Mouse (Mus musculus): Measurements from ENCODE around the gene Plekhd1. TPM values are rescaled to one million over a fixed set of nuclear protein-coding genes. Genes with fewer than 3 reads are reported as not detected.
A peak's percentile ranks its signal among the peaks of the same experiment; 100 is the strongest.

The Plekhd1 gene
- polyA plus RNA-seq, 1 experiment from 2014 or later: 0.59 TPM

DNA sequence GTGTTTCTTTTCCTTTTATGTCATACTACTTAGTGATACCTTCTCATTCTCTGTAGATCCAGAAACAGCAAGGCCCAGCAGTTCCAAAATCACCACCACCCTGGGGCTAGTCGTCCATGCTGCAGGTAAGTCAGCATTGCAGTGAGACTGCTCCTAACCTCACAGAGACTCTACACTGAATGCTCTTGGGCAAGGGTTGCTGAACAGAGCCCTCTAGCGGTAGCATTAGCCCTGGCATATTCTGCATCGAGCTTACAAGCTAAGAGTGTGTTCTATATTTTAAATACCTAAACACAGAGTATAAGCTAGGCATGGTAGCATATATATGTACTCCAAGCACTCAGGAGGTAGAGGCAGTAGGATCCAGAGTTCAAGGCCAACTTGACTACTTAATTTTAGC, 19.2 kb upstream of the Plekhd1 start:
- peak; percentile 53 for DNase-seq (ENCODE audit: low spot score)
- H3K4me3 ChIP-seq: no peak overlapping the region
- H3K27me3 ChIP-seq (replicated peaks; ENCODE audit: low read depth, poor library complexity, severe bottlenecking): no peaks in the 10 kb centered on the region
- WGBS: 20% methylated on average over 3 of the region's 3 CpGs
- H3K36me3 ChIP-seq (replicated peaks): peaks cover 68% of the 10 kb centered on the region
- H3K4me1 ChIP-seq: no peaks in the 10 kb centered on the region
- H3K27ac ChIP-seq (replicated peaks): no peak overlapping the region
- H3K9me3 ChIP-seq: no peaks in the 10 kb centered on the region

DNA sequence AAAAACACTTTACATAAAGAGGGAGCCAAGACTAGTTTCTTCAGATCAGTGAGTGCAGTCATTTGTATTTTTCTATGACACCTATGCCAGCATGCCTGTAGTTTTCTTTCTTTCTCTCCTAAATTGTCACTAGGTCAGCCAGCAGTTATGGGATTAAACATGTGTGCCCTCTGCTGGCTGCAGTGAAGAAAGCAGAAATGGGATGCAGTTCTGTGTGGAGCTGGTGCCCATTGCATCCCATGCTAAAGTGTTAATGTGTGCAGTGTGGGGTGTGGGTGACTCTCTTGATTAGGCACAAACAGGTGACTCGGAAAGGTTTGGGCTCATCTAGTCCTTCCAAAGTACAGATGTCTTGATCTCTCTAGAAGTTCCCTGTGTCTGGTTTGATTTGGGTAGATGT, 11.1 kb upstream of the Plekhd1 start:
- WGBS: 76% methylated on average over 1 of the region's 1 CpGs
- Histone ChIP-seq H3K27ac (replicated peaks) (no peak overlapping the region), H3K4me1 (no peaks in the 10 kb centered on the region), H3K36me3 (replicated peaks) (peaks cover 28% of the 10 kb centered on the region), H3K27me3 (replicated peaks; ENCODE audit: low read depth, poor library complexity, severe bottlenecking) (no peaks in the 10 kb centered on the region), H3K9me3 (no peaks in the 10 kb centered on the region), H3K4me3 (no peak overlapping the region)
- DNase-seq (ENCODE audit: low spot score): peak; percentile 26

DNA sequence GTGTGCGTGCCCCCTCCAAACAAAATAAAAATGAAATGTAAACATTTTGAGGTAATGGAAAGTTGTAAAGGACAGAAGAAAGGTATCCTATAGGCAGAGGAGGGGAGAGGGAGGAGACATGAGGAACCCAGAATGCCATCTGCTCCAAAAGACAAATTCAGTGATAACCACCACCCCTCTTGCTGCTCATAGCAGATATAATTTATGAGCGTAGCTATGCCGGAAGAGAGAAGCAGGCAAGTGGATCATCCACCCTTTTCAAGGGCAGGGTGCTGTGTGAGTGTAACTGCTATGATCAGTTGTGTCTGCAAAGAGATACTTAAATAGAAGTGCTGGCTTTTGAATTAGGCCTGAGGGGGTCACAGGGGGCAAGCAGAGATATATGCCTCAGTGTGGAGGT, 8.8 kb upstream of the Plekhd1 start:
- no peaks in the 10 kb centered on the region for H3K9me3 ChIP-seq
- H3K4me1 ChIP-seq: no peaks in the 10 kb centered on the region
- 93% methylated on average over 3 of the region's 3 CpGs for WGBS
- no peak for DNase-seq (ENCODE audit: low spot score)
- no peaks in the 10 kb centered on the region for H3K27me3 ChIP-seq (replicated peaks; ENCODE audit: low read depth, poor library complexity, severe bottlenecking)
- H3K4me3 ChIP-seq: no peak overlapping the region
- H3K27ac ChIP-seq (replicated peaks): no peak overlapping the region
- peaks cover 9% of the 10 kb centered on the region for H3K36me3 ChIP-seq (replicated peaks)

DNA sequence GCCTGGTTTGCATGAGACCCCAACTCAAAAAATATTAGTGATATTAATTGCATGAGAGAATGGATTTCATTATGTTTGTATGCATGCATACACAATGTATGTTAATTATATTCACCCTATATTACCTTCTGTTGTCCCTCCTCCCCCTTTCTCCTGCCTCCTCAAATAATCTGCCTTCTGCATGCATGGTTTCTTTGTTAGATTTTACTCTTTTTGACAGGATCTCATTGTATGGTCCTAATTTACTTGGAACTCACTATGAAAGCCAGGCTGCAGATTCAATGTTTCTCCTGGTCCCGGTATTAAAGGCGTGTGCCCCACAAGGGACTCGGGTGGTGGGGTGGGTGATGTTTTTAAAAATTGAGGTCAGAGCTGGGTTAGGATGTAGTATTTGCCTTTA, 8.1 kb upstream of the Plekhd1 start:
- Histone ChIP-seq H3K9me3 (no peaks in the 10 kb centered on the region), H3K4me1 (peaks cover under 1% of the 10 kb centered on the region), H3K27ac (replicated peaks) (no peak overlapping the region), H3K27me3 (replicated peaks; ENCODE audit: low read depth, poor library complexity, severe bottlenecking) (no peaks in the 10 kb centered on the region), H3K4me3 (no peak overlapping the region), H3K36me3 (replicated peaks) (peaks cover 6% of the 10 kb centered on the region)
- no peak for DNase-seq (ENCODE audit: low spot score)
- WGBS: 84% methylated on average over 3 of the region's 3 CpGs

DNA sequence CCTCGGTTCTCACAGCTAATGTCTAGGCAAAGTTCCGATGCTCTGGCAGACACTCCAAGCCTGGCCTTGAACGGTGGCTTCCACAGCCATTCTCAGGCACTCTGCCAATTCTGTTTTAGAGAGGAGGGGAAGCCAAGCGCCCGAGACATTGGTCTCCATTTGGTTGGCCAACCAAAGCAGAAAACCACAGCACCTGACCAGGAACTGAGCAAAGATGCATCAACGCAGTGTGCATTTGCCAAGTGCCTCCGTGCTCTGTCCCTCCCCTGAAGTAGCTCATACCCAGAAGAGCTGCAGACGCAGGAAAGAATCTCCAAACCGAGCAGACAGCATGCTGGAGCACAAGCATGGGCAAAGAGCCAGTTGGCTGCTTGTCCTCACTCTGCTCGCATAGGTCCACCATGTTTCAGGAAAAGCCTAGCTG, 4.6 kb upstream of the Plekhd1 start:
- Histone ChIP-seq H3K27ac (replicated peaks) (no peak overlapping the region), H3K4me3 (no peak overlapping the region), H3K9me3 (no peaks in the 10 kb centered on the region), H3K4me1 (peaks cover 34% of the 10 kb centered on the region), H3K36me3 (replicated peaks) (no peaks in the 10 kb centered on the region), H3K27me3 (replicated peaks; ENCODE audit: low read depth, poor library complexity, severe bottlenecking) (peaks cover 31% of the 10 kb centered on the region)
- no peak for DNase-seq (ENCODE audit: low spot score)
- 87% methylated on average over 10 of the region's 10 CpGs for WGBS

DNA sequence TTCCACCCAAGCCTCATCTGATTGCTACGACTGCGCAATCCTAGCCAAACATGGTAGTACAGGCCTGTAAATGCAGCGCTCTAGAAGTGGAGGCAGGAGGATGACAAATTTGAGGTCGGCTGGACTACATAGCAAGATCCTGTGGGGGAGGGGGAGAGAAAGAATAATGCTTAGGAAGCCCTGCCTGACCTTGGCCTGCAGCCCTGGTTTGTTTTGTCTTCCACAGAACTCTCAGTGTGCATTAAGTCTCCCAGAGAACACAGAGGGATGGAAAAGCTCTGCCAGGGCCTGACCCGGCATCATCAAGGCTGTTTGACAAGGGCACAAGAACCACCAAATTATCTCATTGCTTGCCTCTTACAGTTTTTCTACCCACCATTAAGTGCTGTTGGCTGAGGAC, 2.7 kb upstream of the Plekhd1 start:
- peaks cover 50% of the 10 kb centered on the region for H3K27me3 ChIP-seq (replicated peaks; ENCODE audit: low read depth, poor library complexity, severe bottlenecking)
- no peaks in the 10 kb centered on the region for H3K36me3 ChIP-seq (replicated peaks)
- H3K4me3 ChIP-seq: no peak overlapping the region
- no peak overlapping the region; the same call in 1 of the 2 replicates for H3K27ac ChIP-seq (replicated peaks)
- H3K9me3 ChIP-seq: no peaks in the 10 kb centered on the region
- WGBS: 50% methylated on average over 5 of the region's 5 CpGs
- peaks cover 53% of the 10 kb centered on the region for H3K4me1 ChIP-seq
- peak; percentile 20 for DNase-seq (ENCODE audit: low spot score)

DNA sequence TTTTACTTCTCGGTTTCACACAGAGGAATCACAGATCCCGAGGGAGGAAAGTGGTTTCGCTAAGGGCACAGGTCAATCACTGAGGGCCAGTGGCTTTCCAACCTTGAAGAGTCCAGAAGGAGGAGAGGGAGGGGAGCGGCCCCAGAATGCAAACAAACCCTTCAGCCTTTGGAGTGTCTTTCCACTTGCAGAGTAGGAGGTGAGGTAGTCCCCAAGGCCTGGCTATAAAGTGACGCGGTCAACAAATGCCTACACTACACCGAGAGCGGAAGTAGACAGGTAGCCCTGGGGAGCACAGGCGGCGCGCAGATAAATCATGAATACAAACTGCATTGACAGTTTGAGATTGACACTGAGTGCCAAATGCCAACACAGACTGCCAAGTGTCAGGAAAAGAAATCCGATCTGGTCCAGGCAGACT, 710 bp upstream of the Plekhd1 start:
- peaks cover 57% of the 10 kb centered on the region for H3K4me1 ChIP-seq
- 5% methylated on average over 12 of the region's 12 CpGs for WGBS
- no peaks in the 10 kb centered on the region for H3K36me3 ChIP-seq (replicated peaks)
- DNase-seq (ENCODE audit: low spot score): peak; percentile 23
- H3K4me3 ChIP-seq: peak overlapping the region; percentile 57
- peaks cover 64% of the 10 kb centered on the region for H3K27me3 ChIP-seq (replicated peaks; ENCODE audit: low read depth, poor library complexity, severe bottlenecking)
- H3K9me3 ChIP-seq: no peaks in the 10 kb centered on the region
- no peak overlapping the region for H3K27ac ChIP-seq (replicated peaks)

DNA sequence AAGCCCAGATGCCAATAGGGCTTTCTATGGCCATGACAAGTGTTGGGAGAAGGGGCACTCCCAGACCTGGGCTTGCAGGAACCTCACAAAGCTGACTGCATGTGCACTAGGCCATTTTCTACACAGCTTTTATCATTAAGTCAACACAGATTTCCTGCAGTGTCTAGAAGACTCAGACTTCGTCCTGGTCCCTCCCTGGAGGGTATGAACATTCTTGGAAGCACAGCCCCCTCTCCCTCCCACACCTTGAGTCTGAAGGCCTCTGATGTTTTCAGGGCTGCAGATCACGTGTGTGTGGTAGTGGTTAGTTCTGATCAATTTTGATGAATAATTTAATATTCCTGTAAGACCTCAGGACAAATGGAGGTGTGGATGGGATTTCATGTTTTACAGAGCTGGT, 1.3 kb downstream of the Plekhd1 start:
- WGBS: 37% methylated on average over 2 of the region's 2 CpGs
- Histone ChIP-seq H3K27me3 (replicated peaks; ENCODE audit: low read depth, poor library complexity, severe bottlenecking) (peaks cover 70% of the 10 kb centered on the region), H3K9me3 (no peaks in the 10 kb centered on the region), H3K27ac (replicated peaks) (no peak overlapping the region), H3K4me1 (peaks cover 57% of the 10 kb centered on the region), H3K4me3 (no peak overlapping the region), H3K36me3 (replicated peaks) (no peaks in the 10 kb centered on the region)
- no peak for DNase-seq (ENCODE audit: low spot score)

DNA sequence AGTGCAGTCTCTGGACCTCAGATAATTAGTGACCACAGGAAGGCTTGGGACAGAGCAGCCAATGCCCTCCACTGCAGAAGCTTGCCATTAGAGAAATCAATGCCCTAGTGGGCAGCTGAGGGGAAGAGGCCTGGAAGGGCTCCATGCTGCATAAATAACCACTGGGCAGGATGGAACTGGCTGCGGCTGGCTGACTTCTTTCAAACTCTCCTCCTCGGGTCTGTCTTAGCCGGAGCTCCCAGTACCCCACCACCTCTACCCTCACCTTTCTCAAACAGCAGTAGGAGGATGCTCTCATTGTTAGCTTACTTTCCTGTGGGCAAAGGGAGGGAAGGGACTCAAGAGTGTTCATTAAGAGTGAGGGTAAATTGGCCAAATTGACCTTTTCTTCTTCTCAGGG, 2.6 kb downstream of the Plekhd1 start:
- DNase-seq (ENCODE audit: low spot score): no peak
- H3K27me3 ChIP-seq (replicated peaks; ENCODE audit: low read depth, poor library complexity, severe bottlenecking): peaks cover 67% of the 10 kb centered on the region

DNA sequence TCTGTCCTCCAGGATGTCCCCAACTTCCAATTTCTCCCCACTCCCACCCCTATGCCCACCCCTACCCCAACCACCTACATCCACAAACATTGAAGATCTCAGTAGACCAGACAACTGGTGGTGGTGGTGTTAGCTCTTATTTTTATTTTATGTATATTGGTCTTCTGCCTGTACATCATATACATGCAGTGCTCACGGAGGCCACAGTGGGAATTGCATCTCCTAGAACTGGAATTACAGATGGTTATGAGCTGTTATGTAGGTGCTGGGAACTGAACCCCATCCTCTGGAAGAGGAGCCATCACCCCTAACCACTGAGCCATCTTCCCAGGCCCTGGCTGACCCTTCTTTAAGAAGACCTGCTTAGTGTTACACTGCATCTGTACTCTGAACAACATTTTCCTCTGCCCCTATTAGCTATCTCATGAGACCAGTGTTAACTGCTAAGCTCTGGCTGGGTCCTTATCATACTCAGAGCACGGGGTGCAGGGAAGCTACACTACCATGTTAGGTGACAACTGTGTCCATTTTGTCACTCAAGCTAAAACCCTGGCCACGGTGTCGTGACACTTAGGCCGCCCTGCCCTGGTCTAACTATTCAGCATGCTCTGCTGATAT, 6.2 kb downstream of the Plekhd1 start:
- Histone ChIP-seq H3K9me3 (no peaks in the 10 kb centered on the region), H3K27me3 (replicated peaks; ENCODE audit: low read depth, poor library complexity, severe bottlenecking) (peaks cover 31% of the 10 kb centered on the region), H3K27ac (replicated peaks) (no peak overlapping the region), H3K4me3 (no peak overlapping the region), H3K4me1 (peaks cover 14% of the 10 kb centered on the region), H3K36me3 (replicated peaks) (no peaks in the 10 kb centered on the region)
- WGBS: 86% methylated on average over 5 of the region's 5 CpGs
- DNase-seq (ENCODE audit: low spot score): no peak

More for the DNA sequence above, 2.6 kb downstream of the Plekhd1 start:
- Histone ChIP-seq H3K4me1 (peaks cover 50% of the 10 kb centered on the region), H3K36me3 (replicated peaks) (no peaks in the 10 kb centered on the region), H3K9me3 (no peaks in the 10 kb centered on the region), H3K27ac (replicated peaks) (no peak overlapping the region), H3K4me3 (no peak overlapping the region)
- 65% methylated on average over 3 of the region's 3 CpGs for WGBS

DNA sequence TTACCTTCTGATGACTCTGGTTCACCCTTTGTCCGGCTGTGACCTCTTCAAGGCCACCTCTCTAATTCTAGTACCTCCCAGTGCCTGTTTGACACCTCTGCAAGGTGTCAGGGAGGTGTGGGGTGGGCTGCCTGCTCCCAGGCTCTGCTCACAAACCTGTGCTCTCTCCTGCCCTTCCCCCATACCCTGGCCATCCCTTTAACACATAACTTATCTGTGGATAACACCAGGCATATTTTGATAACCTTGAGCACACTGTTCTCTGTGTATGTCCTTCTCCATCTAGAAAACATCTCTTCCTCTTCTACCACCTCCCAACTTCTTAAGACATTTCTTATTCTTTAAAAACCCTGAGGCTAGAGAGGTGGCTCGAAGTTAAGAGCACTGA, 6.7 kb downstream of the Plekhd1 start:
- H3K4me1 ChIP-seq: peaks cover 9% of the 10 kb centered on the region
- peaks cover 26% of the 10 kb centered on the region for H3K27me3 ChIP-seq (replicated peaks; ENCODE audit: low read depth, poor library complexity, severe bottlenecking)
- H3K4me3 ChIP-seq: no peak overlapping the region
- DNase-seq (ENCODE audit: low spot score): no peak
- no peaks in the 10 kb centered on the region for H3K36me3 ChIP-seq (replicated peaks)
- no peak overlapping the region for H3K27ac ChIP-seq (replicated peaks)
- H3K9me3 ChIP-seq: no peaks in the 10 kb centered on the region
- WGBS: 68% methylated on average over 2 of the region's 2 CpGs

DNA sequence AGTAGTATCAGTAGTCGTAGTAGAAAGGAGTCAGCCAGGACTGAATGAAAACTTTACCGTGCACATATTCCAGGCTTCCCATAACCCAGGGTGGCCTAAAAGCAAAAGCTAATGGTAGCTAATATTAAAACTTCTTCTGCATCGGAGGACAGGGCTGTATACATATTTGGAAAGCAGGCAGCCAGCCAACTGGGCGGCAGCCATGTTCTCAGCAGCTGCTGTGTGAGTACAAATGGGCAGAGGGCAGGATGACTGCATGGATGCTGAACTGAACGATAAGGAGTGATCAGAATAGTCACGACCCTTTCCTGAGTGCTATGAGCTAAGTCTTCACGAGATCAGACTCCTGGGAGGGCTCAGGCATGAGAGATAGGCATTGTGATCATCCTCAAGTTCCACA, 8.9 kb downstream of the Plekhd1 start:
- 82% methylated on average over 7 of the region's 7 CpGs for WGBS
- no peak for DNase-seq (ENCODE audit: low spot score)
- no peak overlapping the region for H3K4me3 ChIP-seq
- peaks cover 9% of the 10 kb centered on the region for H3K27me3 ChIP-seq (replicated peaks; ENCODE audit: low read depth, poor library complexity, severe bottlenecking)
- peaks cover 8% of the 10 kb centered on the region for H3K4me1 ChIP-seq
- H3K36me3 ChIP-seq (replicated peaks): no peaks in the 10 kb centered on the region
- H3K9me3 ChIP-seq: no peaks in the 10 kb centered on the region
- H3K27ac ChIP-seq (replicated peaks): no peak overlapping the region

DNA sequence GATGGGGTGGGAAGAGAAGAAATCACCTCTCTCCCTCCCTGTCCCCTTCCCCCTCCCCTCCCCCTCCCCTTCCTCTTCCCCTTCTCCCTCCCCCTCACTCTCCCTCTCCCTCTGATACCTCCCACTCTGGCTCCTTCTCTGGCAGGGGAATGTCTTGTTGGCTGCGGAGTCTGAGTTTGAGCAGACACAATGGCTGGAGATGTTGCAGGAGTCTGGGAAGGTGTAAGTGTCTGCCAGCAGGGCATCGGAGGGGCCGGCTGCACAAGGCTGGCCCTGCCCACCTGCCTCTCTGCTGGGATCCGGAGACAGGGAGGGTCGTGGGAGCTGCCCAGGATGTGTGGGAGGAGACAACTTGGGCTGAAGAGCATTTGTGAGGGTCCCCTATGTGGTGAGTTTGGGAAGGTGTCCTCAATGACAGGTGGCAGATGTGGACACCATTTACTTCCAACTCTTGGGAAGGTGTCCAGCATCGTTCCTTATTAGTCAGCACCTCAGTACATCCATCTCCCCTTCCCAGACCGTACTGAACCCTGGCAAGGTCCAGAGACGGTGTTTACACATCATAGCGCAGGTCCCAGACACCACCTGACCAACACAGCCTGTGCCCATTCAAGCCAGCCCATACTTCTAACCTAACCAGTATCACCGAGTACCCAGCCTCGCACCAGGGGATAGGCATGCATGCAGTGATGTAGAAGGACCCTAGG, 14.0 kb downstream of the Plekhd1 start:
- no peaks in the 10 kb centered on the region for H3K27me3 ChIP-seq (replicated peaks; ENCODE audit: low read depth, poor library complexity, severe bottlenecking)
- DNase-seq (ENCODE audit: low spot score): no peak
- H3K36me3 ChIP-seq (replicated peaks): no peaks in the 10 kb centered on the region
- no peak overlapping the region for H3K27ac ChIP-seq (replicated peaks)
- H3K4me3 ChIP-seq: no peak overlapping the region
- WGBS: 62% methylated on average over 11 of the region's 11 CpGs
- peaks cover 9% of the 10 kb centered on the region for H3K4me1 ChIP-seq
- no peaks in the 10 kb centered on the region for H3K9me3 ChIP-seq

Measured in embryonic facial prominence, embryonic 10.5 days (tissue).